Mouse (Mus musculus) T-cell, adult 2 months (primary cell): ENCODE results near the gene Tmem63c.

Experiments used
- DNase-seq: peaks from one replicate; pipeline ENCODE4 v3.0.0; 2022; ENCODE audit warnings: low spot score

Tmem63c gene

DNA sequence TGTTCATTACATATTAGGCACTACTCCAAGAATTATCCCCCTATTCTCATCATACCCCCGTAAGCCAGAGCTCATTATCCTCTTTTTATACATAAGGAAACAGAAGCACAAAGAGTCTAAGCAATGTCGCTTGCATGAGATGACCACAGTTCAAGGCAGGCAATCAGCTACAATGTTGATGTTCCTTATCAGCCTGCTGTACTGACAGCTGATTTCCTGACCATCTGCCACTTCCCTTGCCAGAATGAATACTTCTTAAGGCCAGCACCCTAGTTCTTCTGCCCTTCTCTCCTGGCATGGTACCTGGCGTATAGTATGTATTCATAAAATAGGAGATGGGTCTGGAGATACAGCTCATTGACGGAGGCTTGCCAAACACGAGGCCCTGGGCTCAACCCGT is 111.1 kb downstream of the Tmem63c start:
- no peak for DNase-seq

DNA sequence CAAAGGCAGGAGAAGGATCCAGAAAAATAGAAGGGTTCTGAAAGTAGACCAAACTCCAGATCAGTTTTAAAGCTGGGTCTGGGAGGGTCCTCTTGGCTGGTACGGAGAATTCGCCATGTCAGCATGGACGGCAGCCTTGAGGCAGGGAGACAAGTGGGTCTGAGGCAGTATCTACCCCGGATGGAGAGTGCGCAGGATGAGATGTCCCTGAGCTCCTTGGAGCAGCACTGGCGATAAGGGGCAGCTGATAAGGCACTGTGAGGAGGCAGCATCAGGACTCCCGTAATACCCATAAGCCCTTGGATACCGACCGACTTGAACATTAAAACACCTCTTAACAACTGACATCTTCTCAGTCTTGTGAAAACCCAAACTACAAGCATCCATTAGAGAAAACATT is 111.6 kb downstream of the Tmem63c start:
- DNase-seq = no peak

DNA sequence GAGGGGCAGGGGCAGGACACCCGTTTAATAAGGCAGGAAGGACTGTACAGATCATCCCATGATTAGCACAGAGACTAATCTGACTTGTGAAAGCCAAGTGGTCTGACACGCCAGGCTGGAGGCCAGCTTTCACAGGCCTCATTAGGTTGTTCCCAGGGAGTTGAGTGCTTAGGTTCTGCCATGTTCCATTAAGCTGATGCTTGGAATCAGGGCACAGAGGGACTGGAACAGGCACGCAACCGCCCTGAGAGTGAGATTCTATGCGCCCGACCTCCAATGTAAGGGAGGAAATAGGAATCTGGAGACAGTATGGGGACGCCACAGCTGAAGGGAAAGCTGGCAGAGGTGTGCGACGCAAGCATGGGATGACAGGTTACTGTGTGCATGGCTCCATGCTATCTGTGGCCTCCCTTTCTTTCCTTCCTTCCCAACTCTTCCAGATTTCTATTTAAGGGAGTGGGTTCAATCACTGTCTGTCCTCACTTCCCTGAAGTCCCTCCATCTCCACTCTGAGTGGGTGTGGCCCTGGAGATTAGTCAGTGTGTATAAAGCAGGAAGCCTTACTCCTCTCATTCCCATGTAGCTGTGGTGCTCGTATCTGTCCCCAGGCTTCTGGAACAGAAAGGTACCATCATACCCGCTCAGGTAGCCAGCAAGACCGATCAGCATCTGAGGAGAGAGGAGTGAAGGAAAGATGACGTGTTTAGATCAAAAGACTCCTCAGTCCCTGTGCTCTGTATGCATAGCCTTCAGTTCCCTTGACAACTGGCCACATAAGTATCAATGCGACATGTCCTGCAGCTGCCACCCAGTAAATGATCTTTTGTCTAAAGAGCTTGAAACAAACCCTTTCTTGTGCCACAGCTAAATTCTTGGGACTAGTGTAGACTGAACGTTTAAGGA is 116.5 kb downstream of the Tmem63c start:
- DNase-seq = no peak

DNA sequence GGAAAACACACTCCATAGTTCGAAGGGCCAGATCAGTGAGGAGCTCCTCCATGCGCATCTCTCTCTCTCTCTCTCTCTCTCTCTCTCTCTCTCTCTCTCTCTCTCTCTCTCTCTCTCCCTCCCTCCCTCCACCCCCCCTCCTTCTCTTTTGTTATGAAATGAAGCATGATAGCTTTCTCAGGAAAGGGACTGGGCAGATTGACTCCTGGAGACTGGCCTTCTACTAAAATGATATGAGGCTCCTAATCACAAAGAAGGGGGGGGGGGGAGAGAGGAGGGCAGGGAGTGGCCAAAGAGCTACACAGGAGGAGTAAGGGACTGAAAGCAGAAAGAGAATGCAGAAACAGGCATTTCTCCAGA is 117.2 kb downstream of the Tmem63c start:
- no peak for DNase-seq

DNA sequence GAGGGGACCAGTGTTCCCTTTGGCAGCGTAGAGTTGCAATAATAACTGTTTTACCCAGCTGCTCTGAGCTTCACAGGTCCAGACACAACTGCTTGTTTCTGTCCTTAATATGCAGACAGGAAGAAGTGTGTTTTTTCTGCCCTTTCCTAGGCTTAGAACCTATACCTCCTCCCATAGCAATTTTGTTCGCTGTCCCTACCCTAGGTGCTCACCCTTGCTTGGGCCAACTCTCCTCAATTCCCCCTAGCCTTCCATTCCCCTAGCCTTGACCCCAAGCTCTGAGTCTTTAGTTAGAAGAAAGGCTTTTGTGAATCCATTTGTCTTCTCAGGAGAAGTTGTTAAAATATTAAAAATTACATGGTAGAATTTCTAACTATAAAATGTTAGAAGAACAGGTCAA is 117.6 kb downstream of the Tmem63c start:
- no peak for DNase-seq
